Mouse (Mus musculus) olfactory bulb, adult 2 months (tissue): Measurements from ENCODE around the gene Epb41.

ENCODE experiments used
- CTCF ChIP-seq: fragments of 200-500 bp; IDR thresholded peaks from 2 replicates; pipeline ENCODE4 v1.5.1; 2012; ENCODE audit warnings: low read depth, mild to moderate bottlenecking, low read length, moderate library complexity; ENCODE audit not compliant: insufficient read depth
- POLR2A ChIP-seq: fragments of 200-500 bp; IDR thresholded peaks from 2 replicates; pipeline ENCODE4 v1.6.1; 2012; ENCODE audit warnings: mild to moderate bottlenecking, low read depth, low read length, moderate library complexity; ENCODE audit not compliant: insufficient read depth

DNA sequence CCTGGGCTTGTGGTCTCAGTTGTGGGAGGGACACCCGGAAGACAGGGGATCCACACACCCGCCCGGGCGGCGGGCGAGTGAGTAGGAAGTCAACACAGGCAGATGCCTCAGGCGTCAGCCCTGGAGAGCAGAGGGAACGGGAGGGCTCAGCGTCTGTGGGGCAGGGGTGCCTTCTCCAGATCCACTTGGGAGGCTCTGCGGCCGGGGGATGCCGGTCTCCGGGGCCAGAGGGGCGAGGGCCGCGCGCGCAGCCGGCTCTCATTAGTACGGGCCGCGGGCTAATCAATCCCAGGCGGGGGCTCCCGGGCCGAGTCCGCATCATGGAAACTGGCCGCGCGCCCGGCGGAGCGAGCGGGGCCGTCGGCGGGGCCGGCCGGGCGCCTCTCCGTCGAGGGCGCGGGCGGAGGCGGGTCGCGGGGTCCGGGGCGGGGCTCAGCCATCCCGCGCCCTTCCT lies 155.0 kb downstream of the Epb41 start:
- TF ChIP-seq POLR2A = no peak
- no peak for TF ChIP-seq CTCF
